Mouse (Mus musculus) embryonic facial prominence, embryonic 15.5 days (tissue): ENCODE results near the gene Immp2l. TPM values are rescaled to one million over a fixed set of nuclear protein-coding genes. Genes with fewer than 3 reads are reported as not detected.
A peak's percentile ranks its signal among the peaks of the same experiment; 100 is the strongest.
"Not testable (repeated sequence)": the region's sequence is repeated elsewhere in the genome, so short reads cannot be mapped to it uniquely, and the experiment has no call there.

Experiments
- ATAC-seq: fragments of 200-750 bp; cut with Nextera tagmentation; 2 replicates; pipeline ENCODE4 v1.8.0; 2017; ENCODE audit warnings: low read depth, moderate TSS enrichment; ENCODE audit not compliant: insufficient number of reproducible peaks, low FRiP score, low TSS enrichment
- H3K27ac ChIP-seq: fragments of 300-500 bp; sonication (generic); replicated peaks from 2 replicates; pipeline ENCODE4 v1.5.1; 2015; ENCODE audit warnings: mild to moderate bottlenecking, inconsistent platforms
- H3K27me3 ChIP-seq: fragments of 300-500 bp; sonication (generic); 2 replicates; pipeline ENCODE4 v1.6.1; 2015; ENCODE audit warnings: inconsistent platforms
- H3K36me3 ChIP-seq: fragments of 300-500 bp; sonication (generic); 2 replicates; pipeline ENCODE4 v1.6.1; 2015; ENCODE audit warnings: mild to moderate bottlenecking, inconsistent platforms
- H3K4me1 ChIP-seq: fragments of 300-500 bp; sonication (generic); 2 replicates; pipeline ENCODE4 v1.6.1; 2015; ENCODE audit warnings: inconsistent platforms
- H3K4me2 ChIP-seq: fragments of 300-500 bp; sonication (generic); replicated peaks from 2 replicates; pipeline ENCODE4 v1.6.1; 2015; ENCODE audit warnings: mild to moderate bottlenecking, inconsistent platforms
- H3K4me3 ChIP-seq: fragments of 300-500 bp; sonication (generic); replicated peaks from 2 replicates; pipeline ENCODE4 v1.5.1; 2015; ENCODE audit warnings: mild to moderate bottlenecking, inconsistent platforms
- H3K9ac ChIP-seq: fragments of 300-500 bp; sonication (generic); 2 replicates; pipeline ENCODE4 v1.6.1; 2015; ENCODE audit warnings: inconsistent platforms
- H3K9me3 ChIP-seq: fragments of 300-500 bp; sonication (generic); replicated peaks from 2 replicates; pipeline ENCODE4 v1.6.1; 2016; ENCODE audit warnings: inconsistent platforms
- WGBS: fragments of 180-500 bp; shearing (Covaris S2); methylation state at CpG from one replicate; pipeline ENCODE4 v1.1.7; 2015; 5-methylcytosine and 5-hydroxymethylcytosine counted together
- polyA plus RNA-seq: library from polyadenylated mRNA; unstranded; fragments of >200 nt; fragmentation: Nextera tagmentation; extraction: Ambion mirVana; gene quantifications from 2 replicates; pipeline ENCODE4 v1.2.1, GENCODE M21; 2015

The Immp2l gene
- polyA plus RNA-seq, 1 experiment from 2014 or later = 11.2 TPM

DNA sequence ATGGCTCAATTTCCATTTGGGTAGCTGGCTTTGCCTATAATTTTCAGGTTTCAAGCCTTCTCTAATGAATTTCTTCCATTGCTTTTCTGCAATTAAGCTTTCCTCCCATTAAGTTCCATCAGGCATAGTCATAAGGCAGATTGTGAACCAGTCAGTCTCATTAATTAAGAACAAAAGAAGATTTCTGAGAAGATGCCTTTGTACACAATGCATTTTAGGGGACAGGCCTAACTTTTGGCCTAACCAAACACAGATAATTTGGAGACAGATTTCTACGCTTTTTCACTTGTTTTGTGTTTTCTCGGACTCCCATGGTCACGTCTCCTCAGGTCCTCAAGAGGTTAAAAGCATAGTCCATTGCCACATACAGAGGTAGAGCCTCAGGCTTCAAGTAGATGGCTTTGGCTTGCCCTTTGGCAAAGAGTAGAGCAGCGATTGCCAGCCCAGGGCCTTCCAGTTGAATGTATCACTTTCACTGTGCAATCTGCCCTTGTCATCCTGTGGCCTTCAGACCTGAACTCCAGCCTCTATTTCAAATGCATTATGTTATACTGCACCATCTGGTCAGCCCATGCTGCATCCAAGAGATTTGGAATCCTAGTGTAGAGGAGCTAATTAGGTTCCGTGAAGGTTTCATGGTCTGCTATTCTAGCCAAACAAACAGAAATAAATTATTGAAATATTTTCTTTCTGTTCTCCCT is 750.9 kb downstream of the Immp2l start:
- Histone ChIP-seq H3K4me2 (no peak overlapping the region), H3K27me3 (no peaks in the 10 kb centered on the region), H3K4me3 (no peak overlapping the region), H3K9ac (no peak overlapping the region), H3K9me3 (no peaks in the 10 kb centered on the region), H3K36me3 (no peaks in the 10 kb centered on the region), H3K27ac (no peak overlapping the region), H3K4me1 (no peaks in the 10 kb centered on the region)
- no peak for ATAC-seq
- WGBS = 82% methylated on average over 5 of the region's 5 CpGs

DNA sequence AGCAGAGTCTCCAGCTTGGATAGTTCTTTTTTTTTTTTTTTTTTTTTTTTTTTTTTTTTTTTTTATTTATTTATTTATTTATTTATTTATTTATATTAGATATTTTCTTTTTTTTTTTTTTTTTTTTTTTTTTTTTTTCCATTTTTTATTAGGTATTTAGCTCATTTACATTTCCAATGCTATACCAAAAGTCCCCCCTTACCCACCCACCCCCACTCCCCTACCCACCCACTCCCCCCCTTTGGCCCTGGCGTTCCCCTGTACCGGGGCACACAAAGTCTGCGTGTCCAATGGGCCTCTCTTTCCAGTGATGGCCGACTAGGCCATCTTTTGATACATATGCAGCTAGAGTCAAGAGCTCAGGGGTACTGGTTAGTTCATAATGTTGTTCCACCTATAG is 753.9 kb downstream of the Immp2l start:
- not testable (repeated sequence) for ATAC-seq
- no CpG with 5 or more reads among the region's 4 CpGs for WGBS

DNA sequence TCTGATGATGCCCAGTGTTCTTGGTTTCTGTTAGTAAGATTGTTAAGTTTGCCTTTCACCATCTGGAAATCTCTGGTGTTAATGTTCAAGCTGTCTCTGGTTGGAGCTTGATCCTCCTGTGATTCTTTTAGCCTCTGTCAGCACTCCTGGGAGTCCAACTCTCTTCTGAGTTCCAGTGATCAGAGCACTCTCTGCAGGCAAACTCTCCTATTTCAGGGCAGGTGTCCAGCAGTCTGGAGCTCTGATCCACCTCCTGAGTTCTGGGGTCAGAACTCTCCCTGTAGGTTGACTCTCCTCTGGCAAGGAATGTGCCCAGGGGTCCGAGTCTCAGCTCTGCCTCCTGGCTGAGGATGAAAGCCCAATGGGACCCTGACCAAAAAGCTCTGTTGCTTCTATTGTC is 769.8 kb downstream of the Immp2l start:
- not testable (repeated sequence) for ATAC-seq

More for the DNA sequence above, 753.9 kb downstream of the Immp2l start:
- H3K27me3 ChIP-seq, H3K27ac ChIP-seq, H3K4me1 ChIP-seq, H3K9ac ChIP-seq, H3K36me3 ChIP-seq, H3K4me2 ChIP-seq, H3K9me3 ChIP-seq, H3K4me3 ChIP-seq: not testable (repeated sequence)

DNA sequence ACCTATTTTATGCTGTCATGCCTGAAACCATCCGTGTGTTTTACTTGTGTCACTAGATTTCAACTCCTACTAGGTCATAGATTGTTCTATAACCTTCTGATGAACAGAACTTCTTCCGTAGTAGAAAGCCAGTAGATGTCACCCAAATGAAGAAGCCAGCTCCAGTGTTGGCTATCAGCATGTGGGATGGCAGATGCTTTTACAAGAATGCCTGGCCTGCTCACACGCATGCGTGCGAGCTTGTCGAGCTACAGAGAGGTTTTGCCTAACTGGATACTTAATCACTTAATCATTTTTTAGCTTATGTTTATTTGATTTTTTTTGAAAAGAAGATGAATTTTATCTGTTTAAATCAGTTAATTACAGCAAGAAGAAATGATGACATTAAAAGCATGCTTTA is 805.6 kb downstream of the Immp2l start:
- WGBS = 84% methylated on average over 6 of the region's 6 CpGs
- Histone ChIP-seq H3K36me3 (no peaks in the 10 kb centered on the region), H3K4me3 (no peak overlapping the region), H3K4me1 (no peaks in the 10 kb centered on the region), H3K27me3 (no peaks in the 10 kb centered on the region), H3K27ac (no peak overlapping the region), H3K9me3 (no peaks in the 10 kb centered on the region), H3K4me2 (no peak overlapping the region), H3K9ac (no peak overlapping the region)
- no peak for ATAC-seq

More for the DNA sequence above, 769.8 kb downstream of the Immp2l start:
- not testable (repeated sequence) for H3K36me3 ChIP-seq, H3K4me3 ChIP-seq, H3K9me3 ChIP-seq, H3K27ac ChIP-seq, H3K4me2 ChIP-seq, H3K9ac ChIP-seq, H3K4me1 ChIP-seq, H3K27me3 ChIP-seq
- WGBS = 73% methylated on average over 1 of the region's 1 CpGs

DNA sequence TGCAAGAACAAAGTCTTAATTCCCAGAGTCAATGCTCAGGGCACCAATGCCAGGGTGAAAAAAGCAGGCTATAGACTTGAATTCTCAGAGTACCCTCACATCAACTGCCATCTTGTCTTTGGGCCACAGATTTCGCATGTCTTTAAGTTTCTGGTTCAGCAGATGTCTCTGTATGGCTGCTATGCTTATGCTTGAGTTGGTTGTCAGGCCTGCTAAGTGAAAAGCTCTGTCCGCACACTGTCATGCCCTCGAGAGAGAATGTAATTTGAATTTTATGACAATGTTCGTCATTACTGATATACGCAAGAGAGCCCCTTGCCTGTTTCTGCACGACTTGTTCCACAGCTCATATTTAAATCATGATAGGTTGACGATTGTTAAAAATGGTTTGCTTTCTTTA is 807.8 kb downstream of the Immp2l start:
- H3K9ac ChIP-seq = no peak overlapping the region
- ATAC-seq = no peak
- no peaks in the 10 kb centered on the region for H3K27me3 ChIP-seq
- no peak overlapping the region for H3K4me2 ChIP-seq
- H3K4me3 ChIP-seq = no peak overlapping the region
- no peaks in the 10 kb centered on the region for H3K36me3 ChIP-seq
- WGBS = 69% methylated on average over 7 of the region's 7 CpGs
- no peaks in the 10 kb centered on the region for H3K9me3 ChIP-seq
- H3K27ac ChIP-seq = no peak overlapping the region
- no peaks in the 10 kb centered on the region for H3K4me1 ChIP-seq

DNA sequence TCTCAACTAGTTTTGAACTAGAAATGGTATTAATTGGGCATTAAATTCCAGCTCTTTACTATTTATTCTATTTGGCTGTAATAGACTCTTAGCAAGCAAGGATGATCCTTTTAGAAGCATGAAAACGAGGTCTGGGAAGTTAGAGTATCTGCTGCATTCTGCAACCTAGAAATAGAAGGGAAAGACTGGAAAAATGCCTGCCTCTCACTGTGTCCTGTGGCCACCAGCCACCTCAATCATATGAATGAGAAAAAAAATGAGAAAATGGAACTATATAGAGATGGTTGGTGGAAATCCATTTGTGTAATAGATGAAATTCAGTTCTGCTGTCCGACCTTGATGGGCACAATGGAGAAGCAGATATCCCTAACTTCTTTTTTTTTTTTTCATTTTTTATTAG is 810.8 kb downstream of the Immp2l start:
- Histone ChIP-seq H3K27me3 (no peaks in the 10 kb centered on the region), H3K4me1 (0 out of 2 replicates have a peak, but pooled peaks cover 5% of the 10 kb centered on the region), H3K4me3 (no peak overlapping the region), H3K9ac (no peak overlapping the region), H3K27ac (no peak overlapping the region), H3K9me3 (no peaks in the 10 kb centered on the region), H3K4me2 (no peak overlapping the region), H3K36me3 (no peaks in the 10 kb centered on the region)
- 90% methylated on average over 2 of the region's 2 CpGs for WGBS
- no peak for ATAC-seq

DNA sequence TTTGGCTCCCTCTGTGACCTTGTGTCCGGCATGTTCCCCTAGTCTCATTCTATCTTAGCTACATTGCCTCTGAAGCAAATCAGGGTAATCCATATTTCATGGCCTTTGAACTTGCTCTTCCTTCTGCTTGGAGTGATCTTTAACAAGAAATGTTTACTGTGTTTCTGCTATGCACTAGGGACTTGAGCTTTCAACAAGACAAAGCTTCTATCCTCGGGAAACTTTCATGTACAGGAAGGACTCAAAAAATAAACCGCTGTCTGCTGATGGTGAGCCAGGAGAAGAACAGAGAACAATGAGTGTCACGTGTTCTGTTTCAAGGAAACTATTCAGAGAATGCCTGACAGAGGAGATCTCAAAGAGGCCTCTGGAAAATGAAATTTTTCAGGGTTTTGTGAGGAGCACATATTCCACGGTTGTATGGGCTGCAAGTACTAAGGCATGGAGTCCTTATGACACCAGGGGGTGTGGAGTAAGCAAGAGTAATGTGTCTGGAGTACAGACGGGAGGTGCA is 814.5 kb downstream of the Immp2l start:
- H3K4me2 ChIP-seq = no peak overlapping the region
- H3K36me3 ChIP-seq = no peaks in the 10 kb centered on the region
- no peak overlapping the region for H3K4me3 ChIP-seq
- H3K9ac ChIP-seq = no peak overlapping the region
- H3K27ac ChIP-seq = no peak overlapping the region; the same call in 1 of the 2 replicates
- no peaks in the 10 kb centered on the region for H3K9me3 ChIP-seq
- no peaks in the 10 kb centered on the region for H3K27me3 ChIP-seq
- 0 out of 2 replicates have a peak, but pooled peaks have one; percentile 34 for ATAC-seq
- H3K4me1 ChIP-seq = 0 out of 2 replicates have a peak, but pooled peaks cover 5% of the 10 kb centered on the region
- WGBS = 43% methylated on average over 6 of the region's 6 CpGs

DNA sequence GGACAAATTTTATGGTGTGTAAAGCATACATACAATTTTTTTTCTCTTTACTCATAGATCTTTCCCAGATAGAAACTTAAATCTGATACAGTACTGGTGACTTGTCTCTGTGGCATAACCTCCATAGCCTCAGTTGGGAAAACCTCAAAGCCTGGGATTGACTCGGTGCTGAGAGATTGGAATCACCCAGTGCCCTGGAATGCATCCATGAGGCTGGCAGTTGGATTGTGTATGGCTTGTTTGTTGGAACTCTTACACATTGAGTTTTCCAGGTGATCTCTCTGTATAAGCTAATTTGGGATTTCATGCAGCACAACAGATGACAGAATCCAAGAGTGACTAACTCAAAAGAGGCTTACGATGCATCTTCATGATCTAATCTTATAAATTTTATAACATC is 815.4 kb downstream of the Immp2l start:
- 64% methylated on average over 2 of the region's 2 CpGs for WGBS
- H3K27me3 ChIP-seq = no peaks in the 10 kb centered on the region
- no peaks in the 10 kb centered on the region for H3K9me3 ChIP-seq
- no peak overlapping the region for H3K4me3 ChIP-seq
- no peak overlapping the region for H3K9ac ChIP-seq
- H3K27ac ChIP-seq = no peak overlapping the region
- H3K4me1 ChIP-seq = 0 out of 2 replicates have a peak, but pooled peaks cover 5% of the 10 kb centered on the region
- H3K4me2 ChIP-seq = no peak overlapping the region
- no peaks in the 10 kb centered on the region for H3K36me3 ChIP-seq
- no peak for ATAC-seq

DNA sequence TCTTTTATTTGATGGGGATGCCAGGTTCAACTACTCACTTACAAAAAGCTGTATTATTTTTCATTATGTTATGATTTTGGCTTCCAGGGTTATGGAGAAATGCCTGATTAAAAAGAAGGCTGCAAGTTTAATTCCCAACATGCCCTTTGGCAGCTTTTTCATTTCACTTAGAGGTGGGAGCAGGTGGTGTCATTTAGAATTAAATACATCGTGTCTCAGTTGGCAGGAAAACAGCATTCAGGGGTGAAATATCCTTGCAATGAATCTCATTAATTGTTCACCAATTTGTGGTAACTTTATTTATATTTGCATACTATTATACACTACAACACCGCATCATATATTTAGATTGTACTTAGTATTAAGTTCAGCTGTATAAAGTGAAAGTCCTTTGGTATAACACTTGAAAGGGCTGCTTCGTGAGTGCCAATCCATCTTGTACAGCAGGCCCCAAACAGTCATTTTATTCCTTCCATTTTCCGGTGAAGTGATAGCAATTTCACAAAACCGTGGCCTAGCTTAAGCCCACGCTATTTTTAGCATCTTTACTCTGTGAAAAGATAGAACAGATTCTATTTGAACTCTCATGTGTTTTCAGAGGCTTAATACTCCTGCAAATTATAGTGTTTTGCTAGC is 818.9 kb downstream of the Immp2l start:
- no peaks in the 10 kb centered on the region for H3K27me3 ChIP-seq
- H3K9ac ChIP-seq = no peak overlapping the region
- 61% methylated on average over 6 of the region's 6 CpGs for WGBS
- H3K4me2 ChIP-seq = no peak overlapping the region
- H3K36me3 ChIP-seq = no peaks in the 10 kb centered on the region
- H3K27ac ChIP-seq = no peak overlapping the region
- H3K4me3 ChIP-seq = no peak overlapping the region
- no peaks in the 10 kb centered on the region for H3K9me3 ChIP-seq
- H3K4me1 ChIP-seq = 0 out of 2 replicates have a peak, but pooled peaks cover 5% of the 10 kb centered on the region
- no peak for ATAC-seq

DNA sequence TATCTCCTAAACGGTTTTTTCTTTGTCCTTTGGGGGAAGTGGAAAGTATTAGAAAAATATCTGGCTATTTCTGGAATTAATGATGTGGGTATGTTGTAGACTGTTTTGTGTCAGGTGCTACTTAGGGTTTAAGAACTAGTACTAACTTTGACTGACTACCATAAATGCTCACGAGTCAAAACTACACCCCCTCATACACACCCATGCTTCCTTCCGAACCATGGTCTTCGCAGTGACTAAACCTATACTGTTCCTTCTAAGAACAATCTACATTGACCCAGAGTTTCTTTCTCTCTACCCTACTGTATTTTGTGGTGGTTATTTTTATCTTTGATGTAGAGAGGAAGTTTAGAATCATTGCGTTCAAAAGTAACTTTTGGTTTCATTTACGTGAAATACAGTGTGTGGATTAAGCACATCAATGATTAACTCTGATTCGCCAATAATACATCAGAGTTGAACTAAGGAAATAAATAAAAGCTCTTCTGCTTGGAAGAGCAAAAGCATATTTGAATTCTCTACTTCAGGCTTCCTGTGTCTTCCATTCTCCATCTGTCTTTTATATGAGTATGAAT is 828.1 kb downstream of the Immp2l start:
- no peaks in the 10 kb centered on the region for H3K36me3 ChIP-seq
- H3K9me3 ChIP-seq = no peaks in the 10 kb centered on the region
- WGBS = 82% methylated on average over 7 of the region's 7 CpGs
- no peak for ATAC-seq
- no peak overlapping the region for H3K4me2 ChIP-seq
- H3K27me3 ChIP-seq = no peaks in the 10 kb centered on the region
- no peak overlapping the region for H3K27ac ChIP-seq
- no peak overlapping the region for H3K9ac ChIP-seq
- no peaks in the 10 kb centered on the region for H3K4me1 ChIP-seq
- H3K4me3 ChIP-seq = no peak overlapping the region

DNA sequence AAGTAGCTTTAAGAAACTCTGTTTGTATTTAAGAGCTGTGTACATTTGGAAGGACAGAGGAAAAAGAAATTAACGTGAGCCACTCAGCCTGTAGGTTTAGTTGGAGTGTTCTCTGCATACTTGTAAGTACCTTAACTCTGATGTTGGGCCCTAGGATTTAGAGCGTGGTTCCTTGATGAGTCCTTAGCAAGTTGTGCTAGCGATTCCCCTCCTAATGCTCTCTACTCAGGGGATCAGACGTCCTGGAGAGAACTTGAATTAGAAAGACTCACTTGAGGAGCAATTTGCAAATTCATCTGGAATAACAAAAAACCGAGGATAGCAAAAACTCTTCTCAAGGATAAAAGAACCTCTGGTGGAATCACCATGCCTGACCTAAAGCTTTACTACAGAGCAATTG is 835.8 kb downstream of the Immp2l start:
- H3K27me3 ChIP-seq, H3K4me3 ChIP-seq, H3K36me3 ChIP-seq, H3K4me1 ChIP-seq, H3K4me2 ChIP-seq, H3K27ac ChIP-seq, H3K9me3 ChIP-seq, ATAC-seq, H3K9ac ChIP-seq: not testable (repeated sequence)
- WGBS = 35% methylated on average over 5 of the region's 5 CpGs
